Mouse (Mus musculus): ENCODE measurements around the gene Inhbe.

The Inhbe gene

GRCm38 (mm10) chr10:127343029-127343428 lies 11.2 kb downstream of the Inhbe start:
- no peak for DNase-seq

- peak; percentile 83 for DNase-seq
These were observed 12.1 kb downstream of the Inhbe start, which contains the start of gene Gli1 for GRCm38 (mm10) chr10:127341891-127342639. TSS of gene Gli1 (minus strand) at chr10:127341974.

- no peak for DNase-seq
These were observed 12.9 kb downstream of the Inhbe start for GRCm38 (mm10) chr10:127341360-127341690.

GRCm38 (mm10) chr10:127340577-127341359 lies 13.4 kb downstream of the Inhbe start:
- DNase-seq = no peak

GRCm38 (mm10) chr10:127339683-127340576 lies 14.3 kb downstream of the Inhbe start:
- DNase-seq = peak; percentile 69

- DNase-seq = peak; percentile 84
These were observed 15.1 kb downstream of the Inhbe start for GRCm38 (mm10) chr10:127338930-127339682.

- no peak for DNase-seq
These were observed 16.6 kb downstream of the Inhbe start for GRCm38 (mm10) chr10:127337536-127338099.

- DNase-seq = no peak
These were observed 17.3 kb downstream of the Inhbe start for GRCm38 (mm10) chr10:127336952-127337351.

GRCm38 (mm10) chr10:127335271-127335670 lies 18.9 kb downstream of the Inhbe start:
- no peak for DNase-seq

GRCm38 (mm10) chr10:127333152-127333551 lies 21.1 kb downstream of the Inhbe start:
- DNase-seq = no peak

- no peak for DNase-seq
These were observed 21.9 kb downstream of the Inhbe start for GRCm38 (mm10) chr10:127332211-127332874.

- DNase-seq = no peak
These were observed 24.0 kb downstream of the Inhbe start for GRCm38 (mm10) chr10:127330212-127330611.

- no peak for DNase-seq
These were observed 26.6 kb downstream of the Inhbe start for GRCm38 (mm10) chr10:127327461-127328145.

GRCm38 (mm10) chr10:127326828-127327227 lies 27.4 kb downstream of the Inhbe start:
- no peak for DNase-seq

- peak; percentile 63 for DNase-seq
These were observed 28.0 kb downstream of the Inhbe start for GRCm38 (mm10) chr10:127326017-127326801.

- no peak for DNase-seq
These were observed 28.7 kb downstream of the Inhbe start for GRCm38 (mm10) chr10:127325454-127326016.

- peak; percentile 79 for DNase-seq
These were observed 29.7 kb downstream of the Inhbe start for GRCm38 (mm10) chr10:127324495-127324894.

GRCm38 (mm10) chr10:127323131-127323855 lies 30.9 kb downstream of the Inhbe start:
- DNase-seq = peak; percentile 40

GRCm38 (mm10) chr10:127322669-127323068 lies 31.5 kb downstream of the Inhbe start:
- no peak for DNase-seq
